Mouse (Mus musculus): ENCODE data around the gene Gm37240. TPM values are rescaled to one million over a fixed set of nuclear protein-coding genes. Genes with fewer than 3 reads are reported as not detected.

Gene Gm37240
- polyA plus RNA-seq, 1 experiment = 0.91 TPM

DNA sequence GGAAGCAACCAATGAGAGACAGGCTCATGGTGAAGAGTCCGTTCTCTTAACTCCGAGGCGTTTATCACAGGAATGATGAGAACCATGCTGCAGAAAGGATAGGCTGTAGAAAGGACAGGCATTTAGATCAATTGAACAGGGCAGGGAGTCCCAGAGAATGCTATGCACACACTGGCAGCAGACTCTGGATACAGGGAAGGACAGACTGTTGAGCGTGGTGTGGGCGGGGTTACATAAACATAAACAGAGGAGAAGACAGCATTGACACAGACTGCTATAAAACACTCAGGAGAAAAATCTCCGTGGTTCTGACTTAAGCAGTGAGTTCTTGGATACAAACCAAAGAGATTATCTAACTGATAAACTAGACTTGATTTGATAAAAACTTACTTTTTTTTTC is 703.2 kb downstream of the Gm37240 start:
- Histone ChIP-seq H3K27me3 (ENCODE audit: control insufficient read depth, insufficient read depth, low read length, poor library complexity, severe bottlenecking) (no peaks in the 10 kb centered on the region), H3K36me3 (ENCODE audit: control insufficient read depth, insufficient read depth, low read length, poor library complexity, severe bottlenecking) (no peaks in the 10 kb centered on the region), H3K4me1 (ENCODE audit: control insufficient read depth, insufficient read depth, low read length) (no peaks in the 10 kb centered on the region), H3K9me3 (replicated peaks; ENCODE audit: control insufficient read depth, insufficient read depth, low read length, poor library complexity, severe bottlenecking) (no peaks in the 10 kb centered on the region), H3K9ac (ENCODE audit: low read depth, poor library complexity, severe bottlenecking) (no peak overlapping the region), H3K4me3 (ENCODE audit: low read depth, low read length) (no peak overlapping the region), H3K27ac (ENCODE audit: insufficient read depth, low read length) (no peak overlapping the region)
- no peak for TF ChIP-seq POLR2A (IDR thresholded peaks at IDR 0.05; ENCODE audit: insufficient read depth, low read length)
- TF ChIP-seq EP300 (IDR thresholded peaks at IDR 0.05; ENCODE audit: insufficient read depth, low read depth, low read length) = no peak
- TF ChIP-seq CTCF (IDR thresholded peaks at IDR 0.05; ENCODE audit: low read depth, low read length) = no peak

DNA sequence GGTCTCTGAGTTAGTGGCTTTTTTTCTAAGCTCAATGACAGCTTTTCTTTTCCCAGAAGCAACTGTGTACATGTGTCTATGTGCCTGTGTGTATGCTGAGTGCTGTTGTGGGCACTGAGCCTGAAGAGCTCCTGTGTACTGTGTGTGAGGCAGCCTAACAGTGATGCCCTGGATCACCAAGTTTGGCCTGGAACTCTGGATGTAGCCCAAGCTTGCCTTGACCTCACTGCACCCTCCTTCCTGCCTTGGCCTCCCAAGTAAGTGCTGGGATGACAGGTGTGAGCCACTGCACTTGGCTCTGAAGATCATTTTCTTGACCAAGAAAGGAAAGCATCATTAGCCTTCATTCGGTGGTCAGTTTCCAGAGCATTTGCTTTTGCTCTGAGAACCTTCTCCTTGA is 710.6 kb downstream of the Gm37240 start:
- H3K9me3 ChIP-seq (replicated peaks; ENCODE audit: control insufficient read depth, insufficient read depth, low read length, poor library complexity, severe bottlenecking) = no peaks in the 10 kb centered on the region
- H3K4me3 ChIP-seq (ENCODE audit: low read depth, low read length) = no peak overlapping the region
- no peak overlapping the region for H3K27ac ChIP-seq (ENCODE audit: insufficient read depth, low read length)
- TF ChIP-seq CTCF (IDR thresholded peaks at IDR 0.05; ENCODE audit: low read depth, low read length) (no peak), EP300 (IDR thresholded peaks at IDR 0.05; ENCODE audit: insufficient read depth, low read depth, low read length) (no peak), POLR2A (IDR thresholded peaks at IDR 0.05; ENCODE audit: insufficient read depth, low read length) (no peak)
- H3K4me1 ChIP-seq (ENCODE audit: control insufficient read depth, insufficient read depth, low read length) = no peaks in the 10 kb centered on the region
- no peak overlapping the region for H3K9ac ChIP-seq (ENCODE audit: low read depth, poor library complexity, severe bottlenecking)
- no peaks in the 10 kb centered on the region for H3K27me3 ChIP-seq (ENCODE audit: control insufficient read depth, insufficient read depth, low read length, poor library complexity, severe bottlenecking)
- no peaks in the 10 kb centered on the region for H3K36me3 ChIP-seq (ENCODE audit: control insufficient read depth, insufficient read depth, low read length, poor library complexity, severe bottlenecking)

DNA sequence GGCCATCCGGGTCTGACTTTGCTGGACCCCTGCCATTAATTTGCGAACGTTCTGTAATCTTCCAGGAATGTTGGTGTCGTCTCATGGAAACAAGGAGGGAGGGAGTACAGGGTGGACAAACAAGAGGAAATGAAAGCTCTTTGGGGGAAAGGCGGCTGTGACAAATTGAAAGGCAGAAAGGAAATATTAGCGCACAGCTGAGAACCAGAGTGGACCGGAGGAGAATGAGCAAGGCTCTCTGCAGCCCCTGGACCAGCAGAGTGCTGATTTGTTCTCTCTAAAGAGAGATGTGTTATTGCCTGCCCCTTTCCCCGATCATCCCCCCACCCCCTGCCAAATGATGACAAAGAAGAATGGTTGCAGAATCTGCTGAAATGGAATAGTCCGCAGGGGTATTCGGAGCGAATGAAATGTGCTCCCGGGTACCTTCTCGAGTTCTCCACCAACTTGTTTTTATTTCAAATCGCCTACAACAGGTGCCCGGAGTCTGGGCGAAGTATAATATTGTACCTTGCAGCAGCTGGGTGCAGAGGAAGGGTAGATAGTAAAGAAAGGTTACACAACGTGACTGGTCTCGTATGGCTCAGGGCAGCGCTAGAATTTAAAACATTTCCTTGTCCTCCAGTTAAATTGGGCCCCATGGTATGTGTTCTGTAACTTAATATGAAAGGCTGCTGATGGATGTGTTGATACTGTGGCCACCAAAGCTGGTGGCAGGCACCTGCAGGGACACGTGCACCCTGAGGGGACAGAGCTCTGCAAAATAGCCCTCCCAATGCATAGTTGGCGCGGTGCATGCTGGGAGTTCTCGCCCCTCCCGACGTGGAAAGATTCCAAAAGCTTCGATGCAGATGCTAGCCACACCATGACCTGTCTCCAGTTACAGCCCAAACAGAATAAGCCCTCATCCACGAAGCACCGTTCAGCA is 712.5 kb downstream of the Gm37240 start:
- Histone ChIP-seq H3K4me1 (ENCODE audit: control insufficient read depth, insufficient read depth, low read length) (no peaks in the 10 kb centered on the region), H3K9ac (ENCODE audit: low read depth, poor library complexity, severe bottlenecking) (no peak overlapping the region), H3K9me3 (replicated peaks; ENCODE audit: control insufficient read depth, insufficient read depth, low read length, poor library complexity, severe bottlenecking) (no peaks in the 10 kb centered on the region), H3K36me3 (ENCODE audit: control insufficient read depth, insufficient read depth, low read length, poor library complexity, severe bottlenecking) (no peaks in the 10 kb centered on the region), H3K27ac (ENCODE audit: insufficient read depth, low read length) (no peak overlapping the region), H3K27me3 (ENCODE audit: control insufficient read depth, insufficient read depth, low read length, poor library complexity, severe bottlenecking) (no peaks in the 10 kb centered on the region), H3K4me3 (ENCODE audit: low read depth, low read length) (no peak overlapping the region)
- TF ChIP-seq POLR2A (IDR thresholded peaks at IDR 0.05; ENCODE audit: insufficient read depth, low read length) (no peak), EP300 (IDR thresholded peaks at IDR 0.05; ENCODE audit: insufficient read depth, low read depth, low read length) (no peak), CTCF (IDR thresholded peaks at IDR 0.05; ENCODE audit: low read depth, low read length) (no peak)

DNA sequence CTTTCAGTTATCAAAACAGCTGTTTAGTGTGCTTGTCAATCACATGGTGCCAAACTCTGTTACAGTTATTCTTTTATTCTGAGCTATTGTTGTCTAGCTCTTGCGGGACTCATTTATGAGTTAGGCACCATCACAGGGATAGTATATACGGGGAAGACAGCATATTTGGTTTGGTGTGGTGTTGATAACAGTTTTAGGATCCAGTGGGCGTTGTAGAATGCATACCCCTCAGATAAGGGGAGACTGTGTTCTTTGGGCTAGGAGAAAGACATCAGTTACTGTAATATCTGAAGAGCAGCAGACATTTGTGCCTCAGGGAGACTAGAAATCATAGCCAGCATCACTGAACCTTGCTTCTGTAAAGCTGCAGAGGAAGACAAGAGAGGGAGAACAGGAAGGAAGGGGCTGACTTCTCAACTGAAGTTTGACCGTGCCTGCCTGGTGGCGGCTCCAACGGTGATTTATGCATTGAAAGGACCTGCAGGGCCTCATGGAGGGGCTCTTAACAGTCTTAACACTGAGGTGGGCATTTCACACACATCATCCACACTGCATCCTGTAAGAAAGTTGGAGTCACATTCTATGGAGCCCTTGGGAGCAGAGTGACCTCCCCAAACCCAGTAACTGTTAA is 713.8 kb downstream of the Gm37240 start:
- no peak overlapping the region for H3K4me3 ChIP-seq (ENCODE audit: low read depth, low read length)
- H3K27me3 ChIP-seq (ENCODE audit: control insufficient read depth, insufficient read depth, low read length, poor library complexity, severe bottlenecking) = no peaks in the 10 kb centered on the region
- TF ChIP-seq CTCF (IDR thresholded peaks at IDR 0.05; ENCODE audit: low read depth, low read length) (no peak), POLR2A (IDR thresholded peaks at IDR 0.05; ENCODE audit: insufficient read depth, low read length) (no peak), EP300 (IDR thresholded peaks at IDR 0.05; ENCODE audit: insufficient read depth, low read depth, low read length) (no peak)
- no peaks in the 10 kb centered on the region for H3K9me3 ChIP-seq (replicated peaks; ENCODE audit: control insufficient read depth, insufficient read depth, low read length, poor library complexity, severe bottlenecking)
- no peaks in the 10 kb centered on the region for H3K4me1 ChIP-seq (ENCODE audit: control insufficient read depth, insufficient read depth, low read length)
- no peak overlapping the region for H3K9ac ChIP-seq (ENCODE audit: low read depth, poor library complexity, severe bottlenecking)
- no peaks in the 10 kb centered on the region for H3K36me3 ChIP-seq (ENCODE audit: control insufficient read depth, insufficient read depth, low read length, poor library complexity, severe bottlenecking)
- no peak overlapping the region for H3K27ac ChIP-seq (ENCODE audit: insufficient read depth, low read length)

DNA sequence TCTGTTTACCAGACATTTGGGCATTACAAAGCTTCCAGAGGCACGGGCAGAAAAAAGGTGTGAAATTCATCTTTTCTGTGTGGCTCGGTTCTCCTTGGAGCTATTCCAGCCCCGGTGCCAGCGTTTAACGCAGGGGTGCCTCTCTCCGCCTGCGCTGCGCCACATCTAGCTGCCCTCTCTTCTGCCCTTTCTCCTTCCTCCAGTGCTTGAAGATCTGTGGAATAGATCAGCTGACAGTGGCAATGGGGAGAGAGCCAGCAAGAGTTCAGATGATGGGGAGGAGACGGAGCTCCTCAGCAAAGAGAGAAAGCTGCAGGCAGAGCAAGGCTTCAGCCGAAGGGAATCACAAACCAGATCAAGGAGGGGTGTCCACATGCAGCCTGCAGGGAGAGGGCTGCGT is 714.8 kb downstream of the Gm37240 start:
- no peak for TF ChIP-seq POLR2A (IDR thresholded peaks at IDR 0.05; ENCODE audit: insufficient read depth, low read length)
- no peak for TF ChIP-seq CTCF (IDR thresholded peaks at IDR 0.05; ENCODE audit: low read depth, low read length)
- TF ChIP-seq EP300 (IDR thresholded peaks at IDR 0.05; ENCODE audit: insufficient read depth, low read depth, low read length) = no peak
- H3K27ac ChIP-seq (ENCODE audit: insufficient read depth, low read length) = no peak overlapping the region
- no peaks in the 10 kb centered on the region for H3K9me3 ChIP-seq (replicated peaks; ENCODE audit: control insufficient read depth, insufficient read depth, low read length, poor library complexity, severe bottlenecking)

DNA sequence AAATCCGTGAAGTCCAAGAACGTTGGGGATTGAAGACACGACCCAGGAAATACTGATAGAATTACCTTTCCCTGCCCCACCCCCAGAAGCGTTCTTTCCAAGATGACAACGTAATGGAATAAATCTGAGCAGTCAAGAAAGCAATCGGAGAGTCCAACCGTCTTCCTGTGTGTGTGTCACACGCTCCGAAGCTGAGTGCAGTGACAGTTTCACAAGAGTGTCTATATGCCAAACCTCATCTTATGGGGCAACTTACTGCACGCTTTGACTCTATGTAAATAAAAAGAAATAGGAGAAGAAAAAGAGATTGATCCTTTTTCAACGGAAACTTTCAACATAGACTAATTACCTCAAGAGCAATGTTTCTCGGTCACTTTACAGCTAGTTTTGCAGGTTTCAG is 715.2 kb downstream of the Gm37240 start:
- Histone ChIP-seq H3K4me1 (ENCODE audit: control insufficient read depth, insufficient read depth, low read length) (no peaks in the 10 kb centered on the region), H3K4me3 (ENCODE audit: low read depth, low read length) (no peak overlapping the region), H3K27me3 (ENCODE audit: control insufficient read depth, insufficient read depth, low read length, poor library complexity, severe bottlenecking) (no peaks in the 10 kb centered on the region), H3K27ac (ENCODE audit: insufficient read depth, low read length) (no peak overlapping the region), H3K9ac (ENCODE audit: low read depth, poor library complexity, severe bottlenecking) (no peak overlapping the region), H3K36me3 (ENCODE audit: control insufficient read depth, insufficient read depth, low read length, poor library complexity, severe bottlenecking) (no peaks in the 10 kb centered on the region), H3K9me3 (replicated peaks; ENCODE audit: control insufficient read depth, insufficient read depth, low read length, poor library complexity, severe bottlenecking) (no peaks in the 10 kb centered on the region)
- TF ChIP-seq CTCF (IDR thresholded peaks at IDR 0.05; ENCODE audit: low read depth, low read length) (no peak), EP300 (IDR thresholded peaks at IDR 0.05; ENCODE audit: insufficient read depth, low read depth, low read length) (no peak), POLR2A (IDR thresholded peaks at IDR 0.05; ENCODE audit: insufficient read depth, low read length) (no peak)

More for the DNA sequence above, 714.8 kb downstream of the Gm37240 start:
- Histone ChIP-seq H3K36me3 (ENCODE audit: control insufficient read depth, insufficient read depth, low read length, poor library complexity, severe bottlenecking) (no peaks in the 10 kb centered on the region), H3K4me1 (ENCODE audit: control insufficient read depth, insufficient read depth, low read length) (no peaks in the 10 kb centered on the region), H3K27me3 (ENCODE audit: control insufficient read depth, insufficient read depth, low read length, poor library complexity, severe bottlenecking) (no peaks in the 10 kb centered on the region), H3K9ac (ENCODE audit: low read depth, poor library complexity, severe bottlenecking) (no peak overlapping the region), H3K4me3 (ENCODE audit: low read depth, low read length) (no peak overlapping the region)

Data from ES-Bruce4 (cell line).